Mouse (Mus musculus) adrenal gland, adult (tissue): ENCODE data around the gene Ddx56.
A peak's percentile ranks its signal among the peaks of the same experiment; 100 is the strongest.

ENCODE experiments used
- DNase-seq, 2 experiments: peaks; one replicate each; pipeline ENCODE4 v3.0.0; 2022 to 2023; ENCODE audit warnings: low spot score in 1 of 2; ENCODE audit not compliant: inconsistent age in 2 of 2

The Ddx56 gene

GRCm38 (mm10) chr11:6267320-6268254 is at the start of gene Ddx56:
Gene Ddx56, minus strand, starts transcription at chr11:6267772.
- DNase-seq = peak; percentile 93 to 98

- DNase-seq = no peak
Observed at GRCm38 (mm10) chr11:6316821-6317220, 49.2 kb upstream of the Ddx56 start.

GRCm38 (mm10) chr11:6313874-6314406 is 46.4 kb upstream of the Ddx56 start:
- DNase-seq = peak; percentile 15 to 59

GRCm38 (mm10) chr11:6308181-6308580 is 40.6 kb upstream of the Ddx56 start:
- no peak for DNase-seq

- DNase-seq = no peak
Observed at GRCm38 (mm10) chr11:6305943-6306430, 38.4 kb upstream of the Ddx56 start.

- DNase-seq = no peak
Observed at GRCm38 (mm10) chr11:6302793-6303192, 35.2 kb upstream of the Ddx56 start.

GRCm38 (mm10) chr11:6299435-6299834 is 31.9 kb upstream of the Ddx56 start:
- no peak for DNase-seq

- peak in 1 of 2 experiments; percentile 61 for DNase-seq
Observed at GRCm38 (mm10) chr11:6296077-6296476, 28.5 kb upstream of the Ddx56 start.

GRCm38 (mm10) chr11:6294632-6295031 is 27.1 kb upstream of the Ddx56 start:
- no peak for DNase-seq

- no peak for DNase-seq
Observed at GRCm38 (mm10) chr11:6293601-6294000, 26.0 kb upstream of the Ddx56 start.

- no peak for DNase-seq
Observed at GRCm38 (mm10) chr11:6292988-6293349, 25.4 kb upstream of the Ddx56 start.

GRCm38 (mm10) chr11:6292116-6292987 is 24.8 kb upstream of the Ddx56 start:
- DNase-seq = no peak

- peak; percentile 99 to 100 for DNase-seq
Observed at GRCm38 (mm10) chr11:6291401-6292115, 24.0 kb upstream of the Ddx56 start, which contains the start of gene Ogdh. Gene Ogdh, plus strand, starts transcription at chr11:6291633.

- no peak for DNase-seq
Observed at GRCm38 (mm10) chr11:6290883-6291282, 23.3 kb upstream of the Ddx56 start.

GRCm38 (mm10) chr11:6290138-6290537 is 22.6 kb upstream of the Ddx56 start:
- no peak for DNase-seq

GRCm38 (mm10) chr11:6282940-6283339 is 15.4 kb upstream of the Ddx56 start:
- DNase-seq = no peak

GRCm38 (mm10) chr11:6276466-6276865 is 8.9 kb upstream of the Ddx56 start:
- no peak for DNase-seq

GRCm38 (mm10) chr11:6275094-6275484 is 7.5 kb upstream of the Ddx56 start:
- DNase-seq = no peak

GRCm38 (mm10) chr11:6274387-6275093 is 7.0 kb upstream of the Ddx56 start, which contains the start of gene Tmed4:
Gene Tmed4, minus strand, starts transcription at chr11:6274870.
- DNase-seq = peak; percentile 98 to 99

- DNase-seq = peak in 1 of 2 experiments; percentile 57
Observed at GRCm38 (mm10) chr11:6273607-6274006, 6.0 kb upstream of the Ddx56 start.
